Mouse (Mus musculus): ENCODE measurements around the gene Bmp2k. TPM values are rescaled to one million over a fixed set of nuclear protein-coding genes. Genes with fewer than 3 reads are reported as not detected.

The Bmp2k gene
- total RNA-seq, 2 experiments from 2014 or later, result 14.6 to 15.2 TPM

GRCm38 (mm10) chr5:97048905-97049304 is 51.4 kb downstream of the Bmp2k start:
- DNase-seq (ENCODE audit: low spot score in 2 of 2), result no peak

GRCm38 (mm10) chr5:97054166-97054565 is 56.7 kb downstream of the Bmp2k start:
- no peak for DNase-seq (ENCODE audit: low spot score in 2 of 2)

- no peak for DNase-seq (ENCODE audit: low spot score in 2 of 2)
These were observed 57.3 kb downstream of the Bmp2k start for GRCm38 (mm10) chr5:97054801-97055200.

- peak in 1 of 2 experiments; percentile 42 for DNase-seq (ENCODE audit: low spot score in 2 of 2)
These were observed 58.1 kb downstream of the Bmp2k start for GRCm38 (mm10) chr5:97055511-97056068.

GRCm38 (mm10) chr5:97056359-97056758 is 58.9 kb downstream of the Bmp2k start:
- no peak for DNase-seq (ENCODE audit: low spot score in 2 of 2)

- DNase-seq (ENCODE audit: low spot score in 2 of 2), result no peak
These were observed 59.4 kb downstream of the Bmp2k start for GRCm38 (mm10) chr5:97056791-97057450.

GRCm38 (mm10) chr5:97060864-97061263 is 63.4 kb downstream of the Bmp2k start:
- no peak for DNase-seq (ENCODE audit: low spot score in 2 of 2)

- DNase-seq (ENCODE audit: low spot score in 2 of 2), result no peak
These were observed 64.6 kb downstream of the Bmp2k start for GRCm38 (mm10) chr5:97062041-97062440.

GRCm38 (mm10) chr5:97065746-97066145 is 68.3 kb downstream of the Bmp2k start:
- no peak for DNase-seq (ENCODE audit: low spot score in 2 of 2)

GRCm38 (mm10) chr5:97075476-97076151 is 78.1 kb downstream of the Bmp2k start:
- no peak for DNase-seq (ENCODE audit: low spot score in 2 of 2)

GRCm38 (mm10) chr5:97076167-97076566 is 78.7 kb downstream of the Bmp2k start:
- DNase-seq (ENCODE audit: low spot score in 2 of 2), result no peak

GRCm38 (mm10) chr5:97077676-97078075 is 80.2 kb downstream of the Bmp2k start:
- DNase-seq (ENCODE audit: low spot score in 2 of 2), result no peak

GRCm38 (mm10) chr5:97078641-97079040 is 81.2 kb downstream of the Bmp2k start:
- no peak for DNase-seq (ENCODE audit: low spot score in 2 of 2)

GRCm38 (mm10) chr5:97081481-97081880 is 84.0 kb downstream of the Bmp2k start:
- peak; percentile 19 to 25 for DNase-seq (ENCODE audit: low spot score in 2 of 2)

- DNase-seq (ENCODE audit: low spot score in 2 of 2), result no peak
These were observed 86.2 kb downstream of the Bmp2k start for GRCm38 (mm10) chr5:97083701-97084100.

GRCm38 (mm10) chr5:97084541-97084940 is 87.1 kb downstream of the Bmp2k start:
- DNase-seq (ENCODE audit: low spot score in 2 of 2), result no peak

GRCm38 (mm10) chr5:97085071-97085470 is 87.6 kb downstream of the Bmp2k start:
- DNase-seq (ENCODE audit: low spot score in 2 of 2), result no peak

- DNase-seq (ENCODE audit: low spot score in 2 of 2), result no peak
These were observed 89.6 kb downstream of the Bmp2k start for GRCm38 (mm10) chr5:97087030-97087630.

GRCm38 (mm10) chr5:97087746-97088145 is 90.3 kb downstream of the Bmp2k start:
- no peak for DNase-seq (ENCODE audit: low spot score in 2 of 2)

- no peak for DNase-seq (ENCODE audit: low spot score in 2 of 2)
These were observed 90.7 kb downstream of the Bmp2k start for GRCm38 (mm10) chr5:97088231-97088630.

GRCm38 (mm10) chr5:97089426-97089825 is 91.9 kb downstream of the Bmp2k start:
- no peak for DNase-seq (ENCODE audit: low spot score in 2 of 2)
